Mouse (Mus musculus) forebrain, postnatal 0 days (tissue): ENCODE measurements around the gene D930007J09Rik. TPM values are rescaled to one million over a fixed set of nuclear protein-coding genes. Genes with fewer than 3 reads are reported as not detected.

Source experiments
- ATAC-seq: fragments of 200-750 bp; cut with Nextera tagmentation; 2 replicates; pipeline ENCODE4 v1.8.0; 2017; ENCODE audit warnings: mild to moderate bottlenecking, moderate library complexity
- DNase-seq: peaks from one replicate; pipeline ENCODE4 v3.0.0-alpha.2; 2015
- H3K27ac ChIP-seq: fragments of 300-500 bp; sonication (generic); 2 replicates; pipeline ENCODE4 v1.5.1; 2014; ENCODE audit warnings: low read depth, mild to moderate bottlenecking, antibody characterized with exemption, low read length, moderate library complexity, mixed read lengths
- H3K27me3 ChIP-seq: fragments of 300-500 bp; sonication (generic); 2 replicates; pipeline ENCODE4 v1.6.1; 2014; ENCODE audit warnings: mild to moderate bottlenecking, low read length, mixed read lengths; ENCODE audit not compliant: insufficient read depth
- H3K36me3 ChIP-seq: fragments of 300-500 bp; sonication (generic); 2 replicates; pipeline ENCODE4 v1.6.1; 2014; ENCODE audit warnings: mild to moderate bottlenecking, moderate library complexity; ENCODE audit not compliant: insufficient read depth
- H3K4me1 ChIP-seq: fragments of 300-500 bp; sonication (generic); 2 replicates; pipeline ENCODE4 v1.6.1; 2014; ENCODE audit warnings: antibody characterized with exemption; ENCODE audit not compliant: insufficient read depth
- H3K4me2 ChIP-seq: fragments of 300-500 bp; sonication (generic); 2 replicates; pipeline ENCODE4 v1.6.1; 2014; ENCODE audit warnings: low read depth, mild to moderate bottlenecking, moderate library complexity
- H3K4me3 ChIP-seq: fragments of 300-500 bp; sonication (generic); 2 replicates; pipeline ENCODE4 v1.5.1; 2014; ENCODE audit warnings: low read depth, low read length, mixed read lengths
- H3K9ac ChIP-seq: fragments of 300-500 bp; sonication (generic); 2 replicates; pipeline ENCODE4 v1.6.1; 2014; ENCODE audit warnings: mild to moderate bottlenecking
- H3K9me3 ChIP-seq: fragments of 300-500 bp; sonication (generic); 2 replicates; pipeline ENCODE4 v1.6.1; 2016; ENCODE audit warnings: low read length
- CTCF ChIP-seq: sonication (generic); IDR thresholded peaks from 2 replicates; pipeline ENCODE4 v1.5.1; 2016; ENCODE audit warnings: antibody characterized with exemption, control low read depth, low read depth
- WGBS: fragments of 180-500 bp; shearing (Covaris S2); extraction: QIAGEN DNeasy Blood & Tissue Kit; methylation state at CpG from one replicate; pipeline ENCODE4 v1.1.7; 2014; 5-methylcytosine and 5-hydroxymethylcytosine counted together
- polyA plus RNA-seq: library from polyadenylated mRNA; unstranded; fragments of >200 nt; fragmentation: Nextera tagmentation; extraction: Ambion mirVana; gene quantifications from 2 replicates; pipeline ENCODE4 v1.2.1, GENCODE M21; 2015
- total RNA-seq: library from RNA; depleted of rRNA; stranded (reverse); fragments of >200 nt; gene quantifications from 2 replicates; pipeline ENCODE4 v1.2.3, GENCODE M21; 2014

The D930007J09Rik gene
- total and polyA plus RNA-seq, 2 experiments from 2014 or later, result not detected

- no peaks in the 10 kb centered on the region for H3K9me3 ChIP-seq
- no peak overlapping the region for H3K4me2 ChIP-seq
- H3K36me3 ChIP-seq, result no peaks in the 10 kb centered on the region
- no peak overlapping the region for H3K9ac ChIP-seq
- no peak for TF ChIP-seq CTCF
- DNase-seq (no peak), ATAC-seq (no peak)
- no peak overlapping the region for H3K4me3 ChIP-seq
- H3K27me3 ChIP-seq, result no peaks in the 10 kb centered on the region
- H3K27ac ChIP-seq, result no peak overlapping the region
- H3K4me1 ChIP-seq, result no peaks in the 10 kb centered on the region
Measured at GRCm38 (mm10) chr13:32846221-32846620, 43.6 kb upstream of the D930007J09Rik start.

DNA sequence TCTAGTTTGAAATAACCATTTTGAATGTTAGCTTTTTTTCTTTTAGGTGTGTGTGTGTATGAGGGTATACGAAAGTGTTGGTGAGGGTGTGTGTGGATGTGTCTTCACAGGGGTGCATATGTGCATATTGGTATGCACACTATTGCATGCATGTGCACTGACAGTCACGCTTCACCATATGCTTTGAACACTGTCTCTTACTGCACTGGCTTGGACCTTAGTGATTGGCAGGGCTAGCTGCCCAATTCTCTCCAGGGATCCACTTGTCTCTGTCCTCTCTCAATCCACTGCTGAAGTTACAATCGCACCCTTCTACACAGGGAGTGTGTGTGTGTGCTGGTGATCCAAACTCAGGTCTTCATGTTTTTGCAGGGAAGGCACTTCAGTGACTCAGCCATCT lies 38.7 kb upstream of the D930007J09Rik start:
- no peak overlapping the region for H3K9ac ChIP-seq
- no peaks in the 10 kb centered on the region for H3K36me3 ChIP-seq
- H3K27me3 ChIP-seq, result no peaks in the 10 kb centered on the region
- H3K4me2 ChIP-seq, result no peak overlapping the region
- H3K4me1 ChIP-seq, result no peaks in the 10 kb centered on the region
- ATAC-seq (no peak), DNase-seq (no peak)
- no peak for TF ChIP-seq CTCF
- 85% methylated on average over 3 of the region's 3 CpGs for WGBS
- H3K9me3 ChIP-seq, result no peaks in the 10 kb centered on the region
- no peak overlapping the region for H3K4me3 ChIP-seq
- H3K27ac ChIP-seq, result no peak overlapping the region

- Histone ChIP-seq H3K4me1 (no peaks in the 10 kb centered on the region), H3K4me3 (no peak overlapping the region), H3K27ac (no peak overlapping the region), H3K4me2 (no peak overlapping the region), H3K36me3 (no peaks in the 10 kb centered on the region), H3K27me3 (no peaks in the 10 kb centered on the region), H3K9ac (no peak overlapping the region), H3K9me3 (no peaks in the 10 kb centered on the region)
- no peak for DNase-seq
- TF ChIP-seq CTCF, result no peak
- no peak for ATAC-seq
- 50% methylated on average over 1 of the region's 1 CpGs for WGBS
Measured at GRCm38 (mm10) chr13:32839314-32839713, 36.7 kb upstream of the D930007J09Rik start.

GRCm38 (mm10) chr13:32834513-32834912 lies 31.9 kb upstream of the D930007J09Rik start:
- Histone ChIP-seq H3K9ac (no peak overlapping the region), H3K4me2 (no peak overlapping the region), H3K4me1 (no peaks in the 10 kb centered on the region), H3K27me3 (no peaks in the 10 kb centered on the region), H3K4me3 (no peak overlapping the region), H3K36me3 (no peaks in the 10 kb centered on the region), H3K9me3 (no peaks in the 10 kb centered on the region), H3K27ac (no peak overlapping the region)
- DNase-seq (no peak), ATAC-seq (no peak)
- TF ChIP-seq CTCF, result no peak
- 93% methylated on average over 5 of the region's 5 CpGs for WGBS

- WGBS, result 51% methylated on average over 6 of the region's 6 CpGs
- peak; percentile 27; the same call in 1 of the 2 replicates for ATAC-seq
- no peaks in the 10 kb centered on the region for H3K36me3 ChIP-seq
- no peak overlapping the region for H3K4me3 ChIP-seq
- H3K4me2 ChIP-seq, result no peak overlapping the region
- H3K27me3 ChIP-seq, result no peaks in the 10 kb centered on the region
- no peaks in the 10 kb centered on the region for H3K9me3 ChIP-seq
- no peak overlapping the region for H3K27ac ChIP-seq
- no peak for DNase-seq
- no peak overlapping the region for H3K9ac ChIP-seq
- H3K4me1 ChIP-seq, result no peaks in the 10 kb centered on the region
- TF ChIP-seq CTCF, result no peak
Measured at GRCm38 (mm10) chr13:32833237-32833636, 30.6 kb upstream of the D930007J09Rik start.

GRCm38 (mm10) chr13:32832776-32833175 lies 30.1 kb upstream of the D930007J09Rik start:
- H3K4me1 ChIP-seq, result no peaks in the 10 kb centered on the region
- 68% methylated on average over 3 of the region's 3 CpGs for WGBS
- H3K4me2 ChIP-seq, result no peak overlapping the region
- no peaks in the 10 kb centered on the region for H3K36me3 ChIP-seq
- H3K4me3 ChIP-seq, result no peak overlapping the region
- no peak for DNase-seq
- ATAC-seq, result no peak
- H3K9ac ChIP-seq, result no peak overlapping the region
- H3K27me3 ChIP-seq, result no peaks in the 10 kb centered on the region
- H3K9me3 ChIP-seq, result no peaks in the 10 kb centered on the region
- H3K27ac ChIP-seq, result no peak overlapping the region
- TF ChIP-seq CTCF, result no peak

DNA sequence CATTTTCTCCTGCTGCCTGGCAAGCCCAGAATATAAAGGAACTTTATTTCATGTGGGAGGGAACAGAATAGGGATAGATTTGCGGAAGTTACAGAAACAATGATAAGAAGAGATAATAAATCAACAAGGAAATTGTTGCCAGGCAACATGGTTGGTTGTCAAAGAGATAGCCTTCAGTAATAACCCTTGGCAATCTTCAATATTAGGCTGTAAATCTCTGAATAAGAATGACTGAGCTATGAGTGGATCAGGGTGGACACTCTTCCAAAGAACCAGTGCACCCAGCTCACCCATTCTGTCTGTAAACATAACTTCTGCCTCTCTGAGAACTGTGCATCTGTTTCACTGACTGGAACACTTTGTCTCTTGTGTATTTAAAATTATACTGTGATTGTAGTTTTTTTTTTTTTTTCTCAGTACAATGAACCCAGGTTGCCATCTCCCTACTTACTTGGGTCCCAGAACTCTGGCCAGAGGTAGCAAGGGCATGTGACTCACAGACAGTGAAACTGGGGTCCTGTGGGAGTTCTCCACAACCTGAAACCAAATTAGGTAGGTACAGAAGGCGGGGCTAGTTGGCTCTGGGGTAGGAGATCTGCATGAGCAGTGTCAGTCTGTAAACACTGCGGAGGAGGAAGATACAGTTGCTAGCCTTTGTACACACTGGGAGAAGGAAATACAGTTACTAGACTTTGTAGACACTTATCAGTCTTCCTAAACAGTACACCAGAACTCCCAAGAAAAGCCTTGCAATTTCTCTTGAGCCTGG lies 29.0 kb upstream of the D930007J09Rik start:
- H3K4me2 ChIP-seq, result no peak overlapping the region
- H3K27ac ChIP-seq, result no peak overlapping the region
- H3K4me1 ChIP-seq, result no peaks in the 10 kb centered on the region
- H3K27me3 ChIP-seq, result no peaks in the 10 kb centered on the region
- no peak overlapping the region for H3K4me3 ChIP-seq
- H3K9me3 ChIP-seq, result no peaks in the 10 kb centered on the region
- no peak for ATAC-seq
- no peak for TF ChIP-seq CTCF
- H3K36me3 ChIP-seq, result no peaks in the 10 kb centered on the region
- WGBS, result 79% methylated on average over 3 of the region's 3 CpGs
- DNase-seq, result no peak
- H3K9ac ChIP-seq, result no peak overlapping the region
